Mouse (Mus musculus) heart, embryonic 14.5 days (tissue): ENCODE results near the gene Zdhhc4. TPM values are rescaled to one million over a fixed set of nuclear protein-coding genes. Genes with fewer than 3 reads are reported as not detected.

ENCODE experiments used
- ATAC-seq: fragments of 200-750 bp; cut with Nextera tagmentation; 2 replicates; pipeline ENCODE4 v1.8.0; 2017; ENCODE audit warnings: low read depth, moderate TSS enrichment; ENCODE audit not compliant: insufficient number of reproducible peaks, insufficient read depth, low FRiP score
- H3K27ac ChIP-seq, 2 experiments: fragments of 200-500 bp in 1 of 2; fragments of 300-500 bp in 1 of 2; sonication (generic) in 1 of 2; replicated peaks in 1 of 2; 2 replicates each; pipeline ENCODE4 v1.5.1; 2012 to 2014; ENCODE audit warnings: low read depth in 2 of 2, low read length in 2 of 2, control low read depth in 1 of 2, mild to moderate bottlenecking in 1 of 2, mixed read lengths in 1 of 2; ENCODE audit not compliant: control insufficient read depth in 1 of 2, insufficient read depth in 1 of 2
- H3K27me3 ChIP-seq: fragments of 300-500 bp; sonication (generic); 2 replicates; pipeline ENCODE4 v1.6.1; 2014; ENCODE audit warnings: mild to moderate bottlenecking, low read length, control low read depth; ENCODE audit not compliant: control insufficient read depth, insufficient read depth
- H3K36me3 ChIP-seq: fragments of 300-500 bp; sonication (generic); 2 replicates; pipeline ENCODE4 v1.6.1; 2014; ENCODE audit warnings: mild to moderate bottlenecking, control low read depth, low read length, mixed read lengths; ENCODE audit not compliant: control insufficient read depth, insufficient read depth
- H3K4me1 ChIP-seq, 2 experiments: fragments of 200-500 bp in 1 of 2; fragments of 300-500 bp in 1 of 2; sonication (generic) in 1 of 2; 2 replicates each; pipeline ENCODE4 v1.6.1; 2012 to 2014; ENCODE audit warnings: low read length in 2 of 2, control low read depth in 1 of 2, mixed read lengths in 1 of 2; ENCODE audit not compliant: control insufficient read depth in 2 of 2, insufficient read depth in 2 of 2
- H3K4me2 ChIP-seq: fragments of 300-500 bp; sonication (generic); 2 replicates; pipeline ENCODE4 v1.6.1; 2014; ENCODE audit warnings: mild to moderate bottlenecking, low read length
- H3K4me3 ChIP-seq, 2 experiments: fragments of 200-500 bp in 1 of 2; fragments of 300-500 bp in 1 of 2; sonication (generic) in 1 of 2; 2 replicates each; pipeline ENCODE4 v1.5.1; 2012 to 2014; ENCODE audit warnings: low read length in 2 of 2, mild to moderate bottlenecking in 2 of 2, control low read depth in 1 of 2, low read depth in 1 of 2, moderate library complexity in 1 of 2; ENCODE audit not compliant: control insufficient read depth in 1 of 2, insufficient read depth in 1 of 2
- H3K9ac ChIP-seq: fragments of 300-500 bp; sonication (generic); 2 replicates; pipeline ENCODE4 v1.6.1; 2014; ENCODE audit warnings: mild to moderate bottlenecking, low read length
- H3K9me3 ChIP-seq: fragments of 300-500 bp; sonication (generic); 2 replicates; pipeline ENCODE4 v1.6.1; 2016; ENCODE audit warnings: low read length, control low read depth; ENCODE audit not compliant: control insufficient read depth
- WGBS: fragments of 180-500 bp; shearing (Covaris S2); extraction: QIAGEN DNeasy Blood & Tissue Kit; methylation state at CpG from one replicate; pipeline ENCODE4 v1.1.7; 2014; 5-methylcytosine and 5-hydroxymethylcytosine counted together
- polyA plus RNA-seq: library from polyadenylated mRNA; unstranded; fragments of >200 nt; fragmentation: Nextera tagmentation; extraction: Ambion mirVana; gene quantifications from 2 replicates; pipeline ENCODE4 v1.2.1, GENCODE M21; 2014

Zdhhc4 gene
- polyA plus RNA-seq, 1 experiment from 2014 or later = 58.7 TPM

GRCm38 (mm10) chr5:143292879-143293278, 36.2 kb downstream of the Zdhhc4 start:
- peaks cover 7 to 22% of the 10 kb centered on the region in 2 experiments; a peak in 3 of 4 replicates for H3K4me1 ChIP-seq
- no peaks in the 10 kb centered on the region for H3K9me3 ChIP-seq
- peaks cover 68% of the 10 kb centered on the region for H3K27me3 ChIP-seq
- ATAC-seq = no peak
- under 1% methylated on average over 17 of the region's 19 CpGs for WGBS
- no peaks in the 10 kb centered on the region for H3K36me3 ChIP-seq
- H3K27ac ChIP-seq = no peak overlapping the region
- peak overlapping the region; percentile 64 for H3K9ac ChIP-seq
- H3K4me2 ChIP-seq = peak overlapping the region; percentile 88
- H3K4me3 ChIP-seq = peak overlapping the region; percentile 44 to 53; a peak in 3 of 4 replicates

DNA sequence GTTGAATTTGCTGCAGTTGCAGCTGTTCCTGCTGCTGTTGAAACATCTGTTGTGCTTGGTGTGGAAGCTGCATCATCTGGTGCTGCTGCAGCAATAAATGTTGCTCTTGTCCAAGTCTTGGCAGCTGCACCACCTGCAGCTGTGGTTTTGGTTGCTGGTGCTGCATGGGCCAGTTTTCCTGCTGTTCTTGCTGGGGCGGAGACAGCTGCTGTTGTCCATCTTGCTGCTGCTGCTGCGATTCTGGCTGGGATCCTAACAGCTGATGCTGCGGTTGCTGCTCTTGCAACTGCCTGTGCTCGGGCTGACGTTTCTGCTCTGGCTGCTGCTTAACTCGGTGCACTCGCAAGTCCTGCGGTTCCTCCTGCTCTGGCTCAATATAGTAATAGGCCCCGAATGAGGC, 39.8 kb downstream of the Zdhhc4 start:
- H3K27ac ChIP-seq = no peak overlapping the region
- H3K9me3 ChIP-seq = no peaks in the 10 kb centered on the region
- no peak overlapping the region for H3K9ac ChIP-seq
- no peak for ATAC-seq
- no peak overlapping the region for H3K4me3 ChIP-seq
- WGBS = 74% methylated on average over 9 of the region's 9 CpGs
- H3K4me1 ChIP-seq = peaks cover 7 to 22% of the 10 kb centered on the region in 2 experiments; a peak in 3 of 4 replicates
- H3K4me2 ChIP-seq = no peak overlapping the region
- H3K36me3 ChIP-seq = no peaks in the 10 kb centered on the region
- peaks cover 92% of the 10 kb centered on the region for H3K27me3 ChIP-seq

- no peaks in the 10 kb centered on the region for H3K9me3 ChIP-seq
- peak overlapping the region; percentile 69 for H3K4me2 ChIP-seq
- peaks cover 88% of the 10 kb centered on the region for H3K27me3 ChIP-seq
- peak overlapping the region; percentile 33 to 36; a peak in 3 of 4 replicates for H3K4me3 ChIP-seq
- H3K4me1 ChIP-seq = peaks cover under 1 to 19% of the 10 kb centered on the region in 2 experiments; a peak in 3 of 4 replicates
- no peak overlapping the region for H3K27ac ChIP-seq
- WGBS = 11% methylated on average over 8 of the region's 9 CpGs
- H3K36me3 ChIP-seq = no peaks in the 10 kb centered on the region
- ATAC-seq = no peak
- no peak overlapping the region for H3K9ac ChIP-seq
These were observed 40.6 kb downstream of the Zdhhc4 start for GRCm38 (mm10) chr5:143288378-143288911.

- Histone ChIP-seq H3K9ac (no peak overlapping the region), H3K27me3 (peaks cover 86% of the 10 kb centered on the region)
- 2% methylated on average over 48 of the region's 48 CpGs for WGBS
These were observed 41.2 kb downstream of the Zdhhc4 start for GRCm38 (mm10) chr5:143287774-143288328.

DNA sequence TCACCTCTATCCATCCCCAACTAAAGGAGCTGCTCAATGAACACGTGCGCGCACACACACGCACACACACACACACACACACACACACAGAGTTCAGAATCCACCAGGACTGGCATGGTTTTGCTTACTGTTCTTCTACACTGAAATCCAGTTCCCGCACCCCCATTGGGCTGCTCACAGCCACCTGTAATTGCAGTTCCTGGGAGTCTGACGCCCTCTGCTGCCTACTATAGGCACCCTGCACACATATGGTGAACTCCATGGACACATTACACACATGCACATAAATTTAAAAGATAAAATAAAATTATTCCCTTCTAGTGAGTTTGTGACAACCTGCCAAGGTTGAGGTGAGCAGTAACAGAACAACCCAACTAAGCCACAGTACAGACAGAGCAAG, 44.3 kb downstream of the Zdhhc4 start:
- ATAC-seq = no peak
- WGBS = 35% methylated on average over 6 of the region's 6 CpGs
- no peaks in the 10 kb centered on the region for H3K36me3 ChIP-seq
- peaks cover 67% of the 10 kb centered on the region for H3K27me3 ChIP-seq
- H3K4me1 ChIP-seq = peaks cover 0 to 9% of the 10 kb centered on the region in 2 experiments; a peak in 1 of 4 replicates
- H3K27ac ChIP-seq = no peak overlapping the region
- H3K4me3 ChIP-seq = no peak overlapping the region
- no peak overlapping the region for H3K4me2 ChIP-seq
- H3K9me3 ChIP-seq = no peaks in the 10 kb centered on the region
- H3K9ac ChIP-seq = no peak overlapping the region

More at GRCm38 (mm10) chr5:143287774-143288328, 41.2 kb downstream of the Zdhhc4 start:
- Histone ChIP-seq H3K27ac (no peak overlapping the region), H3K4me2 (peak overlapping the region; percentile 69), H3K9me3 (no peaks in the 10 kb centered on the region), H3K4me3 (peak overlapping the region; percentile 33 to 36), H3K36me3 (no peaks in the 10 kb centered on the region), H3K4me1 (peaks cover 0 to 13% of the 10 kb centered on the region in 2 experiments; a peak in 2 of 4 replicates)
- no peak for ATAC-seq

DNA sequence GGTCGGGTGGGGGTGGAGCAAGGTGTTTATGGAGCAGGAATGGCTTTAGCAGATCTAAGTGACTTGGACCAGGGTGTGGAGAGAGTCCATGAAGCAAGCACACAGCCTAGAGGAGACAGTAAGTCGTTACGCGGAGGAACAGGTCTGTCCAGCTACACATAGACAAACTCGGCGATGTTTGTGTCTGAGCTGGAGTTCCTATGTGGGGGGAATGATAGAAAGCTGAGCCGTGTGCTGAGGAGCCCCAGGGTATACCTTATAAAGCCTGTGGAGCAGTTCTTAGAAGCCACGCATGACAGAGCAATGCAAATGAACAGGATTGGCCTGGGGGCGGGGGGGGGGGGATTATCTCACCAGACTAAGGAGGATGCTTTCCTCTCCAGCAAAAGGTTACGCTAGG, 49.8 kb downstream of the Zdhhc4 start:
- no peak overlapping the region for H3K4me2 ChIP-seq
- ATAC-seq = no peak
- no peak overlapping the region for H3K9ac ChIP-seq
- no peaks in the 10 kb centered on the region for H3K9me3 ChIP-seq
- H3K4me3 ChIP-seq = no peak overlapping the region
- no peaks in the 10 kb centered on the region for H3K36me3 ChIP-seq
- 45% methylated on average over 10 of the region's 10 CpGs for WGBS
- H3K4me1 ChIP-seq = no peaks in the 10 kb centered on the region
- H3K27me3 ChIP-seq = peaks cover 51% of the 10 kb centered on the region
- no peak overlapping the region for H3K27ac ChIP-seq

DNA sequence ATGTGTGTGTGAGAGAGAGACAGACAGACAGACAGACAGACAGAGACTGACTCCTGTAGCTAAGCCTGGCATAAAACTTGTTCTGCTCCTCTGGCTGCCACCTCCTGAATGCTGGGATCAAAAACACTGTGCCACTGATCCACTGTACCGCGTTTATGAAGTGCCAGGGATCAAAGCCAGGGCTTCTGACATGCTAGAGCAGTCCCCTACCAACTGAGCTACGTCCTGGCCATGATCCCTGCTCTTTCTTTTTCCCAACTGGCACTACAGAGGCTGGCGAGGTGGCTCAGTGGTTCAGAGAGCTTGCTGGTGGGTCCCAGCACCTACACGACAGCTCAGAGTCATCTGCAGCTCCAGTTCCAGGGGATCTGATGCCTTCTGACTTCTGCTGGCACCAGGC, 53.3 kb downstream of the Zdhhc4 start:
- Histone ChIP-seq H3K27me3 (peaks cover 43% of the 10 kb centered on the region), H3K9ac (no peak overlapping the region), H3K36me3 (no peaks in the 10 kb centered on the region), H3K4me3 (no peak overlapping the region), H3K4me2 (no peak overlapping the region), H3K27ac (no peak overlapping the region), H3K4me1 (peaks cover 0 to under 1% of the 10 kb centered on the region in 2 experiments; a peak in 1 of 4 replicates), H3K9me3 (no peaks in the 10 kb centered on the region)
- WGBS = 48% methylated on average over 5 of the region's 5 CpGs
- no peak for ATAC-seq
